Mouse (Mus musculus): ENCODE results near the gene Gm813. TPM values are rescaled to one million over a fixed set of nuclear protein-coding genes. Genes with fewer than 3 reads are reported as not detected.

Gm813 gene
- total RNA-seq, 4 experiments from 2014 or later = not detected

GRCm38 (mm10) chr16:58604680-58605079 is 12.1 kb downstream of the Gm813 start:
- DNase-seq = no peak

- DNase-seq = no peak
Measured at GRCm38 (mm10) chr16:58603831-58604230, 12.9 kb downstream of the Gm813 start.

GRCm38 (mm10) chr16:58600846-58601245 is 15.9 kb downstream of the Gm813 start:
- DNase-seq = no peak

GRCm38 (mm10) chr16:58591299-58591698 is 25.5 kb downstream of the Gm813 start:
- DNase-seq = no peak

GRCm38 (mm10) chr16:58589444-58589843 is 27.3 kb downstream of the Gm813 start:
- DNase-seq = no peak

- no peak for DNase-seq
Measured at GRCm38 (mm10) chr16:58573949-58574722, 42.6 kb downstream of the Gm813 start.

- DNase-seq = no peak
Measured at GRCm38 (mm10) chr16:58570694-58571264, 46.0 kb downstream of the Gm813 start.

Other genes starting within 250 kb of the Gm813 start
- gene Dcbld2, start 208.5 kb downstream of the Gm813 start, total RNA-seq (2022) = 10 to 100 TPM in 3 of 4 experiments, 1 to 10 TPM in 1; 9.6 to 14.1 (median 11.4) TPM
- 10 to 100 TPM; 13.6 to 30.8 (median 17.8) TPM for gene St3gal6, start 92.7 kb downstream of the Gm813 start, total RNA-seq (2022)
- not detected for gene E330017A01Rik, start 21.8 kb upstream of the Gm813 start, total RNA-seq (2022)
- gene Cpox, start 53.3 kb upstream of the Gm813 start, total RNA-seq (2022) = 10 to 100 TPM; 20.3 to 28.0 (median 21.7) TPM
- gene Gpr15, start 102.1 kb upstream of the Gm813 start, total RNA-seq (2022) = not detected
- gene Cldnd1, start 110.9 kb upstream of the Gm813 start, total RNA-seq (2022) = 10 to 100 TPM; 47.0 to 70.2 (median 58.4) TPM
- not detected for gene Olfr172, start 146.2 kb upstream of the Gm813 start, total RNA-seq (2022)
- not detected for gene Olfr173, start 183.3 kb upstream of the Gm813 start, total RNA-seq (2022)
- gene Olfr175-ps1, start 209.8 kb upstream of the Gm813 start, total RNA-seq (2022) = not detected

Data from adrenal gland, adult 8-10 months (tissue).